Mouse (Mus musculus) midbrain, postnatal 0 days (tissue): Measurements from ENCODE around the gene Crim1. TPM values are rescaled to one million over a fixed set of nuclear protein-coding genes. Genes with fewer than 3 reads are reported as not detected.

Source experiments
- ATAC-seq: fragments of 200-750 bp; cut with Nextera tagmentation; 2 replicates; pipeline ENCODE4 v1.8.0; 2017; ENCODE audit warnings: moderate number of reproducible peaks, mild to moderate bottlenecking, moderate TSS enrichment, moderate library complexity; ENCODE audit not compliant: low FRiP score
- DNase-seq: peaks from one replicate; pipeline ENCODE4 v3.0.0-alpha.2; 2015; ENCODE audit warnings: low spot score
- H3K27ac ChIP-seq: fragments of 300-500 bp; sonication (generic); 2 replicates; pipeline ENCODE4 v1.5.1; 2014; ENCODE audit warnings: low read depth, mild to moderate bottlenecking, low read length, mixed read lengths
- H3K27me3 ChIP-seq: fragments of 300-500 bp; sonication (generic); 2 replicates; pipeline ENCODE4 v1.6.1; 2014; ENCODE audit warnings: low read length, control low read depth, mixed read lengths; ENCODE audit not compliant: insufficient read depth
- H3K36me3 ChIP-seq: fragments of 300-500 bp; sonication (generic); 2 replicates; pipeline ENCODE4 v1.6.1; 2014; ENCODE audit warnings: low read length, control low read depth, mixed read lengths; ENCODE audit not compliant: insufficient read depth
- H3K4me1 ChIP-seq: fragments of 300-500 bp; sonication (generic); 2 replicates; pipeline ENCODE4 v1.6.1; 2014; ENCODE audit warnings: mild to moderate bottlenecking, control low read depth, antibody characterized with exemption, low read length, mixed read lengths; ENCODE audit not compliant: insufficient read depth
- H3K4me2 ChIP-seq: fragments of 300-500 bp; sonication (generic); 2 replicates; pipeline ENCODE4 v1.6.1; 2014; ENCODE audit warnings: low read depth, mild to moderate bottlenecking, low read length, mixed read lengths; ENCODE audit not compliant: poor library complexity, severe bottlenecking
- H3K4me3 ChIP-seq: fragments of 300-500 bp; sonication (generic); 2 replicates; pipeline ENCODE4 v1.5.1; 2014; ENCODE audit warnings: low read depth, mild to moderate bottlenecking, low read length, moderate library complexity
- H3K9ac ChIP-seq: fragments of 300-500 bp; sonication (generic); replicated peaks from 2 replicates; pipeline ENCODE4 v1.6.1; 2014; ENCODE audit warnings: mild to moderate bottlenecking, low read length, moderate library complexity, mixed read lengths; ENCODE audit not compliant: poor library complexity, severe bottlenecking
- H3K9me3 ChIP-seq: fragments of 300-500 bp; sonication (generic); 2 replicates; pipeline ENCODE4 v1.6.1; 2016; ENCODE audit warnings: low read length, control low read depth
- CTCF ChIP-seq: IDR thresholded peaks from 2 replicates; pipeline ENCODE4 v1.5.1; 2016; ENCODE audit warnings: antibody characterized with exemption, mild to moderate bottlenecking
- WGBS: fragments of 180-500 bp; shearing (Covaris S2); extraction: QIAGEN DNeasy Blood & Tissue Kit; methylation state at CpG from one replicate; pipeline ENCODE4 v1.1.7; 2014; 5-methylcytosine and 5-hydroxymethylcytosine counted together
- polyA plus RNA-seq: library from polyadenylated mRNA; unstranded; fragments of >200 nt; fragmentation: Nextera tagmentation; extraction: Ambion mirVana; gene quantifications from 2 replicates; pipeline ENCODE4 v1.2.1, GENCODE M21; 2015
- total RNA-seq: library from RNA; depleted of rRNA; stranded (reverse); fragments of >200 nt; gene quantifications from 2 replicates; pipeline ENCODE4 v1.2.3, GENCODE M21; 2014

Gene Crim1
- total and polyA plus RNA-seq, 2 experiments from 2014 or later = 16.5 to 119 TPM

DNA sequence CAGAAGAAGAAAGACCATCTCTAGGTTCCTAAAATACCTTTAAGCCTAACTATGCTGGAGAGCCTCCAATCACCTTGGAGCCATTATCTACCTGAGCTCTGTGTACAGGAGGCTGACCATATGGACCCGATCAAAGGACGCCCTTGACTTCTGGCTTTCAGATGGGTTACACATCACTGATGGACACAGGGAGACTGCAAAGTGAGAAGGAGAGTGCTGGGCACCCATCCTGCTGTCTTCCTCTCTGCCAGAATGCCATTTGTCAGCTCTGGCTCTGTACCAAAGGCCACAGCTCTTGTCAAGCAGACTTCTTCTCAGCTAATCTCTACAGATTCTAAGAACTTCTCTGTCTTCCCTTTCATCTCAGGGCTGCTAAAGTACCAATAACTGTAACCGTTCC, 205.3 kb downstream of the Crim1 start:
- Histone ChIP-seq H3K27ac (no peak overlapping the region), H3K36me3 (peaks cover 5% of the 10 kb centered on the region), H3K9ac (no peak overlapping the region), H3K27me3 (no peaks in the 10 kb centered on the region), H3K4me3 (no peak overlapping the region), H3K4me2 (no peak overlapping the region), H3K4me1 (0 out of 2 replicates have a peak, but pooled peaks cover 2% of the 10 kb centered on the region), H3K9me3 (no peaks in the 10 kb centered on the region)
- 96% methylated on average over 3 of the region's 3 CpGs for WGBS
- DNase-seq = peak; percentile 26
- TF ChIP-seq CTCF = no peak
- ATAC-seq = no peak

GRCm38 (mm10) chr17:78406854-78407253, 206.8 kb downstream of the Crim1 start:
- Histone ChIP-seq H3K4me2 (no peak overlapping the region), H3K9me3 (no peaks in the 10 kb centered on the region), H3K9ac (no peak overlapping the region), H3K4me3 (no peak overlapping the region), H3K27ac (no peak overlapping the region), H3K36me3 (peaks cover 2% of the 10 kb centered on the region; the same call in 1 of the 2 replicates), H3K4me1 (0 out of 2 replicates have a peak, but pooled peaks cover 2% of the 10 kb centered on the region), H3K27me3 (no peaks in the 10 kb centered on the region)
- WGBS = 72% methylated on average over 10 of the region's 10 CpGs
- DNase-seq (no peak), ATAC-seq (no peak)
- no peak for TF ChIP-seq CTCF

- Histone ChIP-seq H3K9me3 (no peaks in the 10 kb centered on the region), H3K27ac (no peak overlapping the region), H3K9ac (no peak overlapping the region), H3K4me1 (0 out of 2 replicates have a peak, but pooled peaks cover 2% of the 10 kb centered on the region), H3K4me2 (no peak overlapping the region), H3K27me3 (no peaks in the 10 kb centered on the region), H3K36me3 (peaks cover 2% of the 10 kb centered on the region; the same call in 1 of the 2 replicates), H3K4me3 (no peak overlapping the region)
- no peak for TF ChIP-seq CTCF
- ATAC-seq (no peak), DNase-seq (no peak)
- 83% methylated on average over 4 of the region's 4 CpGs for WGBS
Observed at GRCm38 (mm10) chr17:78407581-78407980, 207.5 kb downstream of the Crim1 start.

- no peak for ATAC-seq
- Histone ChIP-seq H3K4me1 (0 out of 2 replicates have a peak, but pooled peaks cover 2% of the 10 kb centered on the region), H3K9ac (no peak overlapping the region), H3K4me2 (no peak overlapping the region), H3K27ac (no peak overlapping the region), H3K27me3 (no peaks in the 10 kb centered on the region), H3K9me3 (no peaks in the 10 kb centered on the region), H3K36me3 (peaks cover 2% of the 10 kb centered on the region; the same call in 1 of the 2 replicates), H3K4me3 (no peak overlapping the region)
- 82% methylated on average over 10 of the region's 10 CpGs for WGBS
- no peak for TF ChIP-seq CTCF
- DNase-seq = no peak
Observed at GRCm38 (mm10) chr17:78408386-78408785, 208.3 kb downstream of the Crim1 start.

DNA sequence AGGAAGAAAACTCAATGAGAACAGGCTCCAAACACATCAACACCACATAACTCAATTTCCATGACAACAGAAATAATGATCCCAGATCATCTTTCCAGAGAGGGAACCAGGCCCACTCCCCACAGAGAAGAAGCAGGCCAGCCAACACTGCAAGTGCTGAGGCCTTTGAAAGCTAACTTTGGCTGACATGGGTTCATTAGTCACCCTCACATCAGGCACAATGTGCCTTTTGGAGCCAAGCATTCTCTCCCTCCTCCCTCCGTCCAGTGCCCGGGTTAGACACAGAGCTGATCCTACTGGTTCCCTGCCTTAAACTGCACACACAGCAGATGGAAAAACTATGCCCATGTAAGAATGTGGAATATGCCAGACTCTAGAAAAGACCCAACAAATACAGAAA, 209.9 kb downstream of the Crim1 start:
- H3K27ac ChIP-seq = no peak overlapping the region
- no peak overlapping the region for H3K4me2 ChIP-seq
- no peak for TF ChIP-seq CTCF
- ATAC-seq = no peak; the same call in 1 of the 2 replicates
- DNase-seq = peak; percentile 74
- H3K36me3 ChIP-seq = no peaks in the 10 kb centered on the region
- no peaks in the 10 kb centered on the region for H3K9me3 ChIP-seq
- no peak overlapping the region for H3K4me3 ChIP-seq
- 0 out of 2 replicates have a peak, but pooled peaks cover 2% of the 10 kb centered on the region for H3K4me1 ChIP-seq
- H3K9ac ChIP-seq = no peak overlapping the region
- 36% methylated on average over 2 of the region's 2 CpGs for WGBS
- H3K27me3 ChIP-seq = no peaks in the 10 kb centered on the region

DNA sequence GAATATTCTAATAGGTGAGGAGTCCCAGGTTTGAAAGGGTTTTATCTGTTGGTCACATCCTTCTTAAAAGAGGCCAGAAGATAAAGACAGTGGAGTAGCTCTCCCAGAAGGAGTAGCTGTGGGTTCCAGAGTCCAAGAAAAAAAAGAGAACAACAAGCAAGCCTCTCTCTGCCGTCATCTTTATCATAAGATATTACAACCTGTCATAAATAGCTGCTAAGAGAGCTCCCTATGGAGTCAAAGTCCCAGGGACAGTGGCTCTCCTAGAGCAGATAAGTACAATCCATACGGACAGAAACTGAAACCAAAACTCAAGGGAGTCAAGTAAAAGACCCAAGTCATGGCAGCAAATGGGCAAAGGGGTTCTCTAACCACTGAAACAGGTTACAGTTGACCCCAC, 215.2 kb downstream of the Crim1 start:
- DNase-seq (no peak), ATAC-seq (no peak)
- 89% methylated on average over 2 of the region's 2 CpGs for WGBS
- Histone ChIP-seq H3K4me3 (no peak overlapping the region), H3K9ac (no peak overlapping the region), H3K36me3 (no peaks in the 10 kb centered on the region), H3K9me3 (no peaks in the 10 kb centered on the region), H3K27ac (no peak overlapping the region), H3K4me2 (no peak overlapping the region), H3K4me1 (0 out of 2 replicates have a peak, but pooled peaks cover 2% of the 10 kb centered on the region), H3K27me3 (no peaks in the 10 kb centered on the region)
- no peak for TF ChIP-seq CTCF
